Mouse (Mus musculus) CD4-positive, CD25-positive, alpha-beta regulatory T cell, adult 2 months (primary cell): ENCODE results near the gene Kiz.
A peak's percentile ranks its signal among the peaks of the same experiment; 100 is the strongest.

Experiments used
- DNase-seq: peaks from one replicate; pipeline ENCODE4 v3.0.0-alpha.2; 2012; ENCODE audit warnings: low read depth, low spot score

Gene Kiz

GRCm38 (mm10) chr2:146865781-146866180 lies 10.1 kb downstream of the Kiz start:
- DNase-seq: no peak

GRCm38 (mm10) chr2:146871300-146872269 lies 15.9 kb downstream of the Kiz start:
- no peak for DNase-seq

GRCm38 (mm10) chr2:146872697-146873096 lies 17.0 kb downstream of the Kiz start:
- DNase-seq: no peak

- DNase-seq: no peak
Measured at GRCm38 (mm10) chr2:146873881-146874441, 18.3 kb downstream of the Kiz start.

- no peak for DNase-seq
Measured at GRCm38 (mm10) chr2:146877423-146878098, 21.9 kb downstream of the Kiz start.

- DNase-seq: no peak
Measured at GRCm38 (mm10) chr2:146881623-146882022, 26.0 kb downstream of the Kiz start.

GRCm38 (mm10) chr2:146884291-146884855 lies 28.7 kb downstream of the Kiz start:
- no peak for DNase-seq

GRCm38 (mm10) chr2:146888786-146889414 lies 33.2 kb downstream of the Kiz start:
- DNase-seq: no peak

GRCm38 (mm10) chr2:146898977-146899376 lies 43.3 kb downstream of the Kiz start:
- DNase-seq: peak; percentile 20

GRCm38 (mm10) chr2:146916085-146916484 lies 60.4 kb downstream of the Kiz start:
- no peak for DNase-seq

- DNase-seq: no peak
Measured at GRCm38 (mm10) chr2:146917770-146918169, 62.1 kb downstream of the Kiz start.

GRCm38 (mm10) chr2:146920375-146921160 lies 64.9 kb downstream of the Kiz start:
- no peak for DNase-seq

- DNase-seq: no peak
Measured at GRCm38 (mm10) chr2:146925296-146925695, 69.6 kb downstream of the Kiz start.

GRCm38 (mm10) chr2:146925846-146926245 lies 70.2 kb downstream of the Kiz start:
- no peak for DNase-seq

GRCm38 (mm10) chr2:146948223-146948776 lies 92.6 kb downstream of the Kiz start:
- DNase-seq: no peak

- DNase-seq: no peak
Measured at GRCm38 (mm10) chr2:146956366-146956765, 100.7 kb downstream of the Kiz start.

- DNase-seq: no peak
Measured at GRCm38 (mm10) chr2:146958398-146958911, 102.8 kb downstream of the Kiz start.

- DNase-seq: peak; percentile 77
Measured at GRCm38 (mm10) chr2:146958951-146959821, 103.5 kb downstream of the Kiz start.

GRCm38 (mm10) chr2:146975024-146975423 lies 119.4 kb downstream of the Kiz start:
- DNase-seq: no peak
